Mouse (Mus musculus) spleen, adult 2 months (tissue): ENCODE results near the gene Zc3h14.

Experiments
- CTCF ChIP-seq: fragments of 200-500 bp; IDR thresholded peaks from 2 replicates; pipeline ENCODE4 v1.5.1; 2011; ENCODE audit warnings: mild to moderate bottlenecking, inconsistent platforms; ENCODE audit not compliant: insufficient read depth, insufficient read length, insufficient replicate concordance; ENCODE audit errors: extremely low read depth
- POLR2A ChIP-seq: fragments of 200-500 bp; IDR thresholded peaks from 2 replicates; pipeline ENCODE4 v1.6.1; 2011; ENCODE audit warnings: low read depth, low read length, inconsistent platforms

- TF ChIP-seq CTCF (no peak), POLR2A (no peak)
These were observed 26.1 kb upstream of the Zc3h14 start for GRCm38 (mm10) chr12:98720628-98721027.
